Mouse (Mus musculus) left cerebral cortex, adult 2 months (tissue): ENCODE measurements around the gene Ager. TPM values are rescaled to one million over a fixed set of nuclear protein-coding genes. Genes with fewer than 3 reads are reported as not detected.

Experiments used
- DNase-seq, 2 experiments: peaks; one replicate each; pipeline ENCODE4 v3.0.0; 2021 to 2022; ENCODE audit warnings: low spot score in 2 of 2, mixed read lengths in 1 of 2; ENCODE audit errors: extremely low spot score in 1 of 2
- H3K27ac ChIP-seq: fragments of 200-600 bp; 2 replicates; pipeline ENCODE4 v1.8.1; 2022
- H3K4me3 ChIP-seq: fragments of 200-600 bp; 2 replicates; pipeline ENCODE4 v1.8.1; 2022
- CTCF ChIP-seq: fragments of 200-600 bp; IDR thresholded peaks from 2 replicates; pipeline ENCODE4 v1.8.1; 2022; ENCODE audit warnings: antibody characterized with exemption, mild to moderate bottlenecking, moderate library complexity
- intact Hi-C: fragments of 180-260 bp; cut with DNase I; formaldehyde crosslinking; loops from one replicate; pipeline ENCODE4 v1.15.1; 2025
- total RNA-seq, 2 experiments: library from RNA; stranded (reverse); gene quantifications; 2 replicates each; pipeline ENCODE4 v1.2.3; 2021

Gene Ager
- total RNA-seq, 2 experiments from 2014 or later = 0.47 to 1.2 TPM

DNA sequence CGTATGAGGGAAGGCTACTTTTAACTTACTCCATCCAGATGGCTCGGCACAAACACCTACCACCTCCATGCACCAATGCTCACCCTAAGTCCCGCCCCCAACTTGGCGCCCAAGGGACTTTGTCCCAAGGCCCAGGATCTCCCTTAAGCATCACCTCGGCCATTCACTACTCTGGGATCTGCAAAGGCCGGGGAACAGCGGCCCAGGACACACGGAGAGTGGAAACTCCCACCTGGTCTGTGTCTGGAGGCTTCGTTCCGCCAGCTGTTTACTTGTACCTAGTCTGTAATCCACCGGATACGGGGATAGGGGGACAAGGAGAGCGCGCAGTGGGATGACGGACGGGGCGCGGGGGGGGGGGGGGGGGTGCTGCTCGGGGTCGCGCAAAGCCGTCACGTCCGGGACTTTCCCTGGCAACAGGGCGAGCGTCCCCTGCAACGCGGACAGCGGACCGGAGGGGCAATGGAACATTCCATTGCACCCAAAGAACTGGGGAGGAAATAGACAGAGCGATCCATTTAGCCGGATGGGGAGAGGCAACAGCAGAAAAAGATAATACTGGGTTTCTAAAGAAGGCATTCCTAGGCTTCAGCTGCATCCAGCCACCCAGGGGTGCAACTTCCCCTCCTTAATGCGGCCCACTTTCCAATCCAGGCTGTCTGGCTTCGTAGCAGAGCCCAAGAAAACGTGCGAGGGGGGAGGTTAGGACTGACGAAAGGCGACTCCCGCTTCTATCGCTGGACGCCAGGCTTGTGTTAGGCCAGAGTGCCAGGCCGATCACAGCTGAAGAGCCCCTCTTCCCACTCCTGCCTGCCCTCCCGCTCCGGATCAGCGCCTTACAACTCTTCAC, 29.7 kb downstream of the Ager start:
- intact Hi-C loops = loop anchor here (1.0 to 10.0 kb wide), 2 partner anchors 17 to 617 kb away; partner anchors contain the start of genes Ddx39b and Fkbpl
- peak overlapping the region; percentile 97 for H3K27ac ChIP-seq
- peak; percentile 83 to 87 for DNase-seq
- H3K4me3 ChIP-seq = peak overlapping the region; percentile 68
- TF ChIP-seq CTCF = no peak

DNA sequence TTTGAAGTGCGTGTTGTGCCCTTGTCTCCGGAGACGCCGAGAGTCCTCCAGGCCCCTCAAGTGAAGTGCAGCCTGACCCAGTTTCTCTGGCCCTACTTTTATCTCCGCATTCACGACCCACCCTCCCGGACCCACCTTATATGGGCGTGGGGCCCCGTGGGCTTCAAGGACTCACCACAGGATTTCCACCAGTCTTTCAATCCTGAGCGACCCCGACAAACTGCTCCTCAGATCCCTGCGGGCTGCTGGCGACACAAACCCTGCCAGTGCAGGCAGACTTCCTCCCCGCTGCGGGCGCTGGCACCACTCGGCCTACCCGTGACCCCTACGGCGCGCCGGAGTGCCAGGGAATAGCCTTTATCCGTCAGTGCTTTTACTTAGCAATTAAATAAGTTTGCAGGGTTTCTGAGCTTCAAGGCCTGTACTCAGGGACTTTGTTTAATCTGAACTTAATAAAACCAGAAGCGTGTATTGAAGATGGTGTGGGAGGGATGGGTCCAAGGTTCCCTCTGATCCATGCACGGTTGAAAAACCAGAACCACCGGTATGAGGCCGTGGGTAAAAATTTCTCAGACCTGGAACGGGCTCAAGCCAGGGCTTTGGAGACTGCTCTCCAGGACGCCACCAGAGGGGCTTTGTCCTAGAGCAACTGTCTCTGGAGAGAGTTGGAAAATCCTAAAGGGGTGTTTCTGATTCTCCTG, 30.4 kb downstream of the Ager start, which contains the start of gene Ppt2:
Gene Ppt2 (minus strand): TSS at position 568 of the 701 bp plus-strand sequence.
- H3K4me3 ChIP-seq = peak within 1 kb of the TSS; percentile 68
- peak within 1 kb of the TSS; percentile 97 for H3K27ac ChIP-seq
- peak; percentile 53 for DNase-seq
- intact Hi-C loops = loop anchor here (1.0 to 10.0 kb wide), 2 partner anchors 16 to 617 kb away; partner anchors contain the start of genes Ddx39b and Fkbpl
- TF ChIP-seq CTCF = no peak

DNA sequence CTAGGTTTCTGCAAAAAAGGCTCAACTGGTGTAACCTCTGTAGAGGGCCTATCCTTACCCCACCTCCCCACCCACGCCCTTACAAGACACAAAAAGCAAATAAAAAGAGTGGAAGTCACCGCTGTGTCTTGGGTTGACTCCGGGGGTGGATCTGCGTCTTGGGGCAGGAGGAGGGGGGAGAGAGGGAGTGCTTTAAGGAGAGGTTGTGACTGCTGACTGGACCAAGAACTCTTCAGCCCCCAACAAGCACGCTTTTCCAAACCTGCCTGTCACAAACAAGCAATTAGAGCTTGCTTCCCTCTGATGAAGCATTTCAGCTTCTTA, 30.9 kb downstream of the Ager start:
- TF ChIP-seq CTCF = no peak
- intact Hi-C loops = loop anchor here (10.0 kb wide), 1 partner anchor 616 kb away; the partner anchor contains the start of gene Ddx39b
- DNase-seq = no peak
- Histone ChIP-seq H3K27ac (peak overlapping the region; percentile 97), H3K4me3 (peak overlapping the region; percentile 68)

DNA sequence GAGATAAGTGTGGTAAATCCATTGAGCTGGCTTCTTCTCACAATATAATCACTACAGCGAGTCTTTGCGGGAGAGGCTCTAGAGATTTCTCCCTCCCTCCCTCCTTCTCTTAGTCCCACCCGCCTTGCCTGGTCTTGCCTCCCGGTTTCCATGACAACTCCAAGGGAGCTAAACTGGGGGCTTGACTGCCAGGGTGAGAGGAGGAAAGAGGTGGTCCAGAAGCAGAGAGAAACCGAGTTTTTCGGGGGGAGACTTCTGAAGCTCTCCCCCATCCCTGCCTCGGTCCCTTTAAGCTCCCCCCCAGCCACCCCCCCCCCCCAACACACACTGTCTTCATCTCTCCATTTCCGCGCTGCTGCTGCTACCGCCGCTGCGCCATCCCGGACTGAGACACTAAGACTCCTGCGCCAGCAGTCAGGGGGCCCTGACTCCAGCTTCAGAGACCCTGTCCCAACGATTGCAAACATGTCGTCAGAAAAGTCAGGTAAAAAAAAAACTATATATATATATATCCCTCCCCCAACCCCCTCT, 31.6 kb downstream of the Ager start, which contains the start of gene Prrt1:
Gene Prrt1 (plus strand): TSS at position 313 of the 531 bp plus-strand sequence.
- intact Hi-C loops = loop anchor here (10.0 kb wide), 1 partner anchor 616 kb away; the partner anchor contains the start of gene Ddx39b
- Histone ChIP-seq H3K4me3 (peak within 1 kb of the TSS; percentile 68), H3K27ac (peak within 1 kb of the TSS; percentile 97)
- TF ChIP-seq CTCF = no peak
- DNase-seq = peak; percentile 60 to 67

DNA sequence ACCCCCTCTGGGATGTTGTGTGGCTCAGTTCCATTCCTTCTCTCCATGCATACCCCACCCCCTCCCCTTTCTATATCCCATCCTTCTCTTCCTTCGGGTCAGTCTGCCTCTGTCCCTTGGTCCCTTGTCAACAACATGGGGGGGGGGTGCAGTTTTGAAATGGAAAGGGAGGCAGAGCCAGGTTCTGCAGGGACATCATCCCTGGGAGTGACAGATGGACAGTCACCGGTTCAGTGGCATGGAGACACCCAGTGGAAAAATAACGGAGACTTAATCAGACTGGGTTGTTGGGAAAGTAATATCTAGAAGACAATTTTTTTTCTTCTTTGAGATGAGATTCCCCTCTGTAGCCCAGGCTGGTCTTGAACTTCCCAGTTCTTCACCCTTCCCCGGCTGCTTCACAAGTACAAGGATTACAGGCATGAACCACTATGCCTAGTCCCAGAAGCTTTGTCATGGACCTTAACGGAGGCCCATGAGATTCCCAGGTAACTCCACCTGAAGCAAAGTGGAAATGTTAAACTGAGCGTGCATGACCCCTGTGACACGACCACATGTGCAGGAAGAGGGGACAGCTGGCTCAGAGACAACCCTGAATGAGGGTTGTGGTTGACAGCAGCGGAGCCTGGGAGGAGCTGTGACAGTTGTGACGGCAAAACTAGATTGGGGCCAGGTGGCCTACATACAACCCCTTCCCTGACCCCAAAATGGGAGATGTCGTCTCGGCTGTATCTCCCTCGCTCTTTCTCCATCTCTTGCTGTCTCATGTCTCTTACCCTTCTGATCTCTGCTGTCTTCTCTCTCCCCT, 32.3 kb downstream of the Ager start:
- Histone ChIP-seq H3K4me3 (peak overlapping the region; percentile 68), H3K27ac (peak overlapping the region; percentile 97)
- no peak for DNase-seq
- no peak for TF ChIP-seq CTCF
- intact Hi-C loops = loop anchor here (10.0 kb wide), 1 partner anchor 615 kb away; the partner anchor contains the start of gene Ddx39b

DNA sequence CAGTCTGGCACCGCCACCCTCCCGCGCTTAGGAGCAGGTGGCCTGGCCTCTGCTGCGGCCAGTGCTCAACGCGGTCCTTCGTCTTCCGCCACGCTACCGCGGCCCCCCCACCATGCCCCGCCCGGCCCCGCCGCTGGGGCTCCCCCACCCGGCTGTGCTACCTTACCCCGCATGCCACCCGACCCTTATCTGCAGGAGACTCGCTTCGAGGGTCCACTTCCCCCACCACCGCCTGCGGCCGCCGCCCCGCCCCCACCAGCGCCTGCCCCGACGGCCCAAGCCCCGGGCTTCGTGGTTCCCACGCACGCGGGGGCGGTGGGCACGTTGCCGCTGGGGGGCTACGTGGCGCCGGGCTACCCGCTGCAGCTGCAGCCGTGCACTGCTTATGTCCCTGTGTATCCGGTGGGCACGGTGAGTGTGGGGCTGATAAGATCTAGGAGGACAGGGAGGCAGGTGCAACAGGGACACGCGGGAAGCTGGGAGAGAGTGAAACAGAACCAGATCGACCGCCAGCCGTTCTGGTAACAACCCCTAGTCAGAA, 33.2 kb downstream of the Ager start:
- intact Hi-C loops = no loop called here
- Histone ChIP-seq H3K27ac (peak overlapping the region; percentile 97), H3K4me3 (peak overlapping the region; percentile 68)
- peak in 1 of 2 experiments; percentile 65 for DNase-seq
- no peak for TF ChIP-seq CTCF

DNA sequence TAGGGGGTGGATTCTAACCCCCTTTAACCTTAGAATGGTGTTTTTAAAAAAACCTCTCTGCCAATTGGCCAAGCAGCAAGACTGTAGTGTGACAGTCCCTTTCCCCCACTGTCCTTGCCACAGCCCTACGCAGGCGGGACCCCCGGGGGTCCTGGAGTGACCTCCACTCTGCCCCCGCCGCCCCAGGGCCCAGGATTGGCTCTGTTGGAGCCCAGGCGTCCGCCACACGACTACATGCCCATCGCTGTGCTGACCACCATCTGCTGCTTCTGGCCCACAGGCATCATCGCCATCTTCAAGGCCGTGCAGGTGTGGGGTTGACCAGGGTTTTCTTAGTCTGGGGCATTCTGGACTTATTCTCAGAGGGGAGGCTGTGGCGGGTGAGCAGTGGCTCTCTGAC, 34.0 kb downstream of the Ager start:
- no peak for TF ChIP-seq CTCF
- intact Hi-C loops = no loop called here
- H3K27ac ChIP-seq = peak overlapping the region; percentile 97
- H3K4me3 ChIP-seq = peak overlapping the region; percentile 68
- no peak for DNase-seq

DNA sequence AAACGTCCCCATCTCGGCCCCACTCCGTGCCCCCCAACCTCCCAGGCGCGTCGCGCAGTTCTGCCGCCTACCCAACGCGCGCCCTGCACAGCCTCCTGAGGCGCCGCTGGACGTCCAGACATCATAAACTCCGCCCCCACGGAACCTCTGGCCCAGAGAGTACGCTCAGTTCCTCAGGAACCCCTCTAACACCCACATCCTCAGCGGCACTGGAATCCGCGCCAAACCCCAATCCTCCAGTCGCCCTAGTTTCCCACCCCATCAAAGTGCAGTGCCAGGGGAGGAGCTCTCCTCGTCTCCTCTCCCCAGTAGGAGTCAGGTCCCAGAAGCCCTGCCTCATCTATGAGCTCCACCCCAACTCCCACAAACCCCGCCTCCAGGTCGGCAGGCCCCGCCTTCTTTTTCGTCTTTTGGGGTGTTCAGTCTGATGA, 34.6 kb downstream of the Ager start:
- peak overlapping the region; percentile 97 for H3K27ac ChIP-seq

DNA sequence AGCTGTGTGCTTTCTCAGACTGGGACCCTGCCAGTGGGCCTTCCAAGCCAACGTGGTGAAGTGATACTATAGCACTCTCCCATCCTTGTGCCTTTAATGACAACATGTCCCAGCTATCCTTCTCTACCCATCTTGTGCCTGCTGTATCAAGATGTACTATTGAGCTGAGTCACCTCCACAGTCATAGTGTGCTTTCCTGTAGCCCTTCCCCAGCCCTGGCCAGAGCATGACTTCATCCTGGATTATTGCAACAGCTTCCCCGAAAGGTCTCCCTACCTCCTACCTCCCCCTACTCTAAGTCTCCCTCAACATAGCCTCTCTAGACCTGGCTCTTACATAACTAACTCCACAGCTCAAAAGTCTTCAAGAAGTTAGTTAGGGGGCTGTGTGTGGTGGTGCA, 38.0 kb downstream of the Ager start:
- no peak for TF ChIP-seq CTCF
- no peak for DNase-seq
- H3K4me3 ChIP-seq = no peak overlapping the region
- H3K27ac ChIP-seq = no peak overlapping the region
- intact Hi-C loops = no loop called here

More for the DNA sequence above, 34.6 kb downstream of the Ager start:
- intact Hi-C loops = no loop called here
- TF ChIP-seq CTCF = no peak
- H3K4me3 ChIP-seq = peak overlapping the region; percentile 68
- DNase-seq = peak; percentile 83 to 84

DNA sequence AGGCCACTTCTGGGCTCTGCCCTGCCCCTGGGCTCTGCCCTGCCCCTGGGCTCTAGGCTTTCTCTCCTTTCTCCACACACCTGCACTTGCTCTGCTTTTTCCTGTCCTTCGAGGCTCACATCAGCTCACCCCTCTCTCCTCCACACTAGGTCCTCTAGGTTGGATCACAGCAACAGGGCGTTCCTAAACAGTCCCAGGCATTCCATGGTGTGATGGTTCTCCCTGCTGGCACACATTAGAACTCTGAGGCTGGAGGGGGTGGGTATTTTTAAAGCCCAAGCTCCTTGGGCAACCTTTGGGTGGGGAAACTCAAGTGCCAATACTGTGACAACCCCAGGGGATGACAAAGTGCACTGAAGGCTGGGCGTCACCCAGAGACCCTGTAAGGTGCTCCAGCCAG, 39.8 kb downstream of the Ager start:
- TF ChIP-seq CTCF = no peak
- intact Hi-C loops = no loop called here
- H3K27ac ChIP-seq = no peak overlapping the region

More for the DNA sequence above, 39.8 kb downstream of the Ager start:
- no peak for DNase-seq
- no peak overlapping the region for H3K4me3 ChIP-seq
